Mouse (Mus musculus) intestine, postnatal 0 days (tissue): ENCODE measurements at regions not wholly inside any gene's neighbourhood (a gene's known extent, or its start where the extent isn't known, plus 50 kb on each side); places are given as distances from the start of the nearest gene placed in this dataset.

Source experiments
- ATAC-seq: fragments of 200-750 bp; cut with Nextera tagmentation; 2 replicates; pipeline ENCODE4 v1.8.0; 2017; ENCODE audit warnings: mild to moderate bottlenecking, moderate TSS enrichment, moderate library complexity
- H3K27ac ChIP-seq: fragments of 300-500 bp; sonication (generic); 2 replicates; pipeline ENCODE4 v1.5.1; 2014; ENCODE audit warnings: mild to moderate bottlenecking, low read depth, low read length, moderate library complexity
- H3K27me3 ChIP-seq: fragments of 300-500 bp; sonication (generic); replicated peaks from 2 replicates; pipeline ENCODE4 v1.6.1; 2014; ENCODE audit warnings: low read length, mixed read lengths; ENCODE audit not compliant: control insufficient read depth, insufficient read depth
- H3K36me3 ChIP-seq: fragments of 300-500 bp; sonication (generic); 2 replicates; pipeline ENCODE4 v1.6.1; 2014; ENCODE audit warnings: mild to moderate bottlenecking, moderate library complexity; ENCODE audit not compliant: control insufficient read depth, insufficient read depth
- H3K4me1 ChIP-seq: fragments of 300-500 bp; sonication (generic); replicated peaks from 2 replicates; pipeline ENCODE4 v1.6.1; 2014; ENCODE audit warnings: antibody characterized with exemption, low read length, mixed read lengths; ENCODE audit not compliant: control insufficient read depth, insufficient read depth
- H3K4me2 ChIP-seq: fragments of 300-500 bp; sonication (generic); replicated peaks from 2 replicates; pipeline ENCODE4 v1.6.1; 2014; ENCODE audit warnings: low read depth, mild to moderate bottlenecking, moderate library complexity
- H3K4me3 ChIP-seq: fragments of 300-500 bp; sonication (generic); 2 replicates; pipeline ENCODE4 v1.5.1; 2014; ENCODE audit warnings: low read depth, low read length
- H3K9ac ChIP-seq: fragments of 300-500 bp; sonication (generic); 2 replicates; pipeline ENCODE4 v1.6.1; 2014; ENCODE audit warnings: mild to moderate bottlenecking, low read depth, low read length
- H3K9me3 ChIP-seq: fragments of 300-500 bp; sonication (generic); 2 replicates; pipeline ENCODE4 v1.6.1; 2016; ENCODE audit warnings: mixed run types; ENCODE audit not compliant: control insufficient read depth
- CTCF ChIP-seq: sonication (generic); IDR thresholded peaks from 2 replicates; pipeline ENCODE4 v1.5.1; 2016; ENCODE audit warnings: low read depth, mild to moderate bottlenecking, control low read depth, antibody characterized with exemption, moderate library complexity
- WGBS: fragments of 180-500 bp; shearing (Covaris S2); extraction: QIAGEN DNeasy Blood & Tissue Kit; methylation state at CpG from one replicate; pipeline ENCODE4 v1.1.7; 2014; 5-methylcytosine and 5-hydroxymethylcytosine counted together

DNA sequence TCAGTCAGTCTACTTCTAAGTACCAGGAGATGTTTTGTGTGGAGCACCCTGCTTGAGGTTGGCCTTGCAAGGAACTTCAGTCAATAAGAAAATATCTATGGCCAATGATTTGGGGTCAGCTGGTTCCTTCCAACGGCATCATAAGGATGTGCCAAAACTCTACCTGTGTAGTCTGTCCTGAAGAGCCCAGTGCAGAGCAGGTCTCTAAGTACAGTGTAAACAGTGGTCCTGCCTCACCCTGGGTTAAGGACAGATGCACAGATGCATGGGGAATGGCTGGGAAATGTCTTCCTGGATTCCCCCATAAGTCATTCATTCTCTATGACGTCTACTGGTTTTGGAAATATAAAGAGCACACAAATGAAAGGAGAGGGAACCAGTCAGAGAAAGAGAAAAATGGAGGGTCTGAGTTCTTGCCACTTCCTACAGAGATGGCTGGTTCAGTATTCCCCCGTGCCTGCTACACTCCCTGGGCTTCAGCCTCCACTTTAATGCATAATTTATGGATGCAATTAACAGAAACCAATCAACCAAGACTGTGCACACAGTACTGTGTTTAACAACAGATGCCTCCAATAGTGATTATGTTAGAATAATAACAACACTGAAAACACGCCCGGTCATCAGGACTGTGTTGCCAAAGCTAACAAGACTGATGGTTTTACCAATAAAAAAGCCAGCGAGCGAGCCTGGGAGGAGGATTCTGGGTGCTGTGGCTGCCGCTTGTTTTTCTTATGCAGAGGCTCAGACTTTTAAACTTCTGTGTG lies 537.9 kb upstream of the Tmem132c start:
- no peaks in the 10 kb centered on the region for H3K27me3 ChIP-seq
- H3K4me3 ChIP-seq = no peak overlapping the region
- no peaks in the 10 kb centered on the region for H3K4me1 ChIP-seq
- no peaks in the 10 kb centered on the region for H3K36me3 ChIP-seq
- WGBS = 71% methylated on average over 8 of the region's 8 CpGs
- TF ChIP-seq CTCF = no peak
- H3K9ac ChIP-seq = no peak overlapping the region
- ATAC-seq = no peak
- H3K9me3 ChIP-seq = peaks cover 3% of the 10 kb centered on the region; the same call in 1 of the 2 replicates
- H3K27ac ChIP-seq = no peak overlapping the region
- H3K4me2 ChIP-seq = no peak overlapping the region

DNA sequence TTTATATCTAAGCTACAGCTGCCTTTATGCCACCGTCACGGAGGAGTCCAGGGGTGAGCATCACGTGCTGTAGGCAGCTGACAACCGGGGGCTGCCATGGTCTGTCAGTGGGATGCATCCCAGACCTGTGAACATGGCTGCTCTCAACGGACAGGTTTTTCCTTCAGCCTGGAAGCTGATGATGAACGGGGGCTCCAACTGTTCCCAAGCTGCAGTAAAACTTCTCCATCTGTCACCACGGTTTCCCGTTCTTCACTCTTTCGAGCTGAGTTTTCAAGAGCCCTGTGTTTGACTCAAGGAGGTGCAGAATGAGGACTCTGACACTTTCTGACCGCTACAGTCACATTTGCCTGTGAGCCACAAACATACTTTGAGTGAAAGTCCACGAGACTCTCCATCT lies 535.7 kb upstream of the Tmem132c start:
- H3K27me3 ChIP-seq = no peaks in the 10 kb centered on the region
- no peaks in the 10 kb centered on the region; the same call in 1 of the 2 replicates for H3K9me3 ChIP-seq
- no peak overlapping the region for H3K27ac ChIP-seq
- 54% methylated on average over 11 of the region's 11 CpGs for WGBS
- no peak for ATAC-seq
- no peak overlapping the region for H3K4me3 ChIP-seq
- no peak overlapping the region for H3K4me2 ChIP-seq
- TF ChIP-seq CTCF = no peak
- no peaks in the 10 kb centered on the region for H3K4me1 ChIP-seq
- no peak overlapping the region for H3K9ac ChIP-seq
- H3K36me3 ChIP-seq = no peaks in the 10 kb centered on the region

DNA sequence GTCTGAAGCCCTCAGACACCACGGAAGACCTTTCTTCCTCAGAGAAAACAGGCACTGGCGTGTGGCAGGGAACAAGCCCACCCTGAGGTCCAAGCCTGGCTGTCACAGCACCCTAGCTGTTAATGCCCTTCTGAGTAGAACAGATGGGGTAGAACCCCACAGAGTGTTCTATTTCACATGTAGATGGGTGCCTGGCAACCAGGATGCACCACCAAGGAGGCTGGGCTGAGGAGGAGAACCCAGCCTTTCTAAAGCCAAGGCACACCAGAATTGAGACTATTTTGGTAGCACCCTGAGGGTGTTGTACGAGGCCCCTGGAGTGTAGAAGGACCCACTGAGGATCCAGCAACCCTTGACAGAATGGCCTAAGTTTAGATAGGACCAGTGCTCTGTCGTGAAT lies 534.9 kb upstream of the Tmem132c start:
- Histone ChIP-seq H3K4me3 (no peak overlapping the region), H3K4me2 (no peak overlapping the region), H3K4me1 (no peaks in the 10 kb centered on the region), H3K27me3 (no peaks in the 10 kb centered on the region), H3K9me3 (no peaks in the 10 kb centered on the region; the same call in 1 of the 2 replicates), H3K27ac (no peak overlapping the region), H3K36me3 (no peaks in the 10 kb centered on the region), H3K9ac (no peak overlapping the region)
- TF ChIP-seq CTCF = no peak
- ATAC-seq = no peak
- 65% methylated on average over 4 of the region's 4 CpGs for WGBS

DNA sequence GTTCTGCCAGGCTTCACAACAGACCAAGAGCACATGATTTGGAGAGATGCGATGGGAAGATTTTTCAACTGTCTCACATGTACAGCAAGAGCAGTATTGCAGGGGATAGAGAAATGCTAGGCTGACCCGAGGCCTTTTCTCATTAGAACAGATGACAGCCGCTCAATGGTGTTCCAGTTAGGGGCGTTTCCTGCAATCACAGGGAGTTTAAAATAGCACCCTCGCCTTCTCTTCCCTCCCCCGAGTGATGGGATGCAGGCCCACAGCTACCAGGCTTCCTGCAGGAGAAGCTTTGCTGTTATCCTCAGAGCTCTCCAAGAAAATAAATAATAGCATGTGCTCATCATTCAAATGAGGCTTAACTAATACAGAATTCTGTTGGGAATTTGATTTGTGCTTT lies 526.9 kb upstream of the Tmem132c start:
- Histone ChIP-seq H3K27me3 (no peaks in the 10 kb centered on the region), H3K4me2 (no peak overlapping the region), H3K4me1 (no peaks in the 10 kb centered on the region), H3K4me3 (no peak overlapping the region), H3K36me3 (no peaks in the 10 kb centered on the region), H3K9me3 (peaks cover 3% of the 10 kb centered on the region; the same call in 1 of the 2 replicates), H3K9ac (no peak overlapping the region), H3K27ac (no peak overlapping the region)
- no peak for TF ChIP-seq CTCF
- WGBS = 44% methylated on average over 6 of the region's 6 CpGs
- ATAC-seq = no peak

DNA sequence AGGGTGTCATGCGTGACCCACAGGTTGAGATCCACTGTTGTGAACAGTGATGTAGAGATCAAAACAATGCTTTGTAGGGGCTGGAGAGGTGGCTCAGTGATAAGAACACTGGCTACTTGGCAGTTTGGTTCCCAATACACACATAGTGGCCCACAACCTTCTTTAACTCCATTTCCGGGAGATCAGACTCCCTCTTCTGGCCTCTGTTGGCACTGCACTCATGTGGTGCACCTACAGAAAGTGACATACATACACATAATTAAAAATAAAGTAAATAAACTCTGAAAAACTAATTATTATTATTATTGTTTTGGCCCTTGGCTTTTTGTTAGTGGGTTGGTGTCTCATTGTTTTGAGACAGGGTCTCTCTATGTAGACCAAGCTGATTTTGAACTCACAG lies 523.2 kb upstream of the Tmem132c start:
- H3K27ac ChIP-seq = no peak overlapping the region
- H3K27me3 ChIP-seq = no peaks in the 10 kb centered on the region
- H3K9me3 ChIP-seq = peaks cover 3% of the 10 kb centered on the region; the same call in 1 of the 2 replicates
- no peaks in the 10 kb centered on the region for H3K36me3 ChIP-seq
- no peaks in the 10 kb centered on the region for H3K4me1 ChIP-seq
- no peak overlapping the region for H3K4me3 ChIP-seq
- ATAC-seq = no peak
- no peak for TF ChIP-seq CTCF
- H3K9ac ChIP-seq = no peak overlapping the region
- 97% methylated on average over 2 of the region's 2 CpGs for WGBS
- no peak overlapping the region for H3K4me2 ChIP-seq

DNA sequence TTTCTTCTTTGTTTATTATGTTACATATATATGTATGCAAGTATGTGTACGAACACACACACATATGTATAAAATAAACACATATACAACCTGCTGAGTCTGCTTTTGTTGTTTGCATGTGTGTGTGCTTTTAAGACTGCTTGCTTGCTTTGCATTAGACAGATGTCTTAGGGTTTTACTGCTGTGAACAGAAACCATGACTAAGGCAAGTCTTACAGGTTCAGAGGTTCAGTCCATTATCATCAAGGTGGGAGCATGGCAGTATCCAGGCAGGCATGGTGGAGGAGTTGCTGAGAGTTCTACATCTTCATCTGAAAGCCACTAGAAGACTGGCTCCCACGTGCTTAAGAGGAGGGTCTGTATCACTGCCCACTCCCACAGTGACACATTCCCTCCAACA lies 520.3 kb upstream of the Tmem132c start:
- 72% methylated on average over 2 of the region's 2 CpGs for WGBS
- Histone ChIP-seq H3K4me3 (no peak overlapping the region), H3K4me2 (no peak overlapping the region), H3K27me3 (no peaks in the 10 kb centered on the region), H3K4me1 (no peaks in the 10 kb centered on the region), H3K9me3 (peaks cover 3% of the 10 kb centered on the region; the same call in 1 of the 2 replicates), H3K9ac (no peak overlapping the region), H3K36me3 (no peaks in the 10 kb centered on the region), H3K27ac (no peak overlapping the region)
- no peak for TF ChIP-seq CTCF
- ATAC-seq = no peak
